In the genomic region with DNA sequence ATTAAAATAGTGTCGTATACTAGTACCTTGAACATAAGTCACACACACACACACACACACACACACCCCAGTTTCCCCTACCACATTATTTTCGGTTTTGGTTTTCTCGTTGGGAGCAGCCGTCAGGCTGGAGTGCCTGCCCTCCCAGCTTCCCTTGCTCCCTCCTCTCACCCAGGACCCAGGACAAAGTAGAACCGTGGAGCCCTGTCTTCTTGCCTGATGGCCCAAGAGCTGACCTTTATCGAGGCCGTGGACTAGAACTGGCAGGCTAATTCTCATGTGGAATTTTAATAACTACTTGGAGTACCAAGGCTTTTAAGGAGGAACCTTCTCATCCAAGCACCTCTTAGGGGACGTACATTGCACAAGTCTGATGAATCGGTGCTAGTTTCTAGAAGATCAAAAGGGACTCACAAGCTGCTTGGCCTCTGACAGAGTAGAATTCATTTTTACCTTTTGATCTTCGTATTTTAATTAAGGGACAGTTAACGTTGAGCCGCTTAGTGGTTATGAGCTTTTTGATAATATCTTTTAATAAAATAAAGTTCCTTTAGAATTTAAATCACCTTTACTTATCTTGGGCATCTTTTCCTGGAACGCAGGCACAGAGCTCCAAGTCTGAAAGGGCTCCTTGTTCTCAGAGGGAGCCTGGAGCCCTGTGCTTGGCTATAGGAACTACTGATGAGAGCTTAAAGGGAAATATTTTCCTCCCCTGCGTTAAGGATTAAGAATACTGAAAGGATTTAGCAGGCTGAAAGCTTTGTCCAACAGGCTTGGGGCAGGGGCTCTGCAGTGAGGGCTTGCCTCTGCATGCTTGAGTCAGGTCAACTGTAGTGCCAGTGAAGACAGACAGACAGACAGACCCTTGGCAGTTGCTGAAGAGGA, we compare ENCODE assay signal across 17 mouse cellular contexts. TPM values are rescaled to one million over a fixed set of nuclear protein-coding genes. Genes with fewer than 3 reads are reported as not detected.
DNase-seq lines count a peak whose midpoint lies in the region; ATAC-seq and TF ChIP-seq lines count a peak whose summit lies in the region.
"Had no signal": no experiment of that assay in that cellular context is flagged by ENCODE, and none has a peak within 500 bp of the region (broad histone marks: within the 10 kb centered on the region; RNA-seq: fewer than 3 reads in every experiment).

No protein-coding gene starts in this region.

- no peak overlapping the region for H3K4me2 ChIP-seq in heart, embryonic 11.5 days
- H3K4me2 ChIP-seq in lung, embryonic 15.5 days, result no peak overlapping the region
- no peak overlapping the region for H3K4me2 ChIP-seq in midbrain, embryonic 15.5 days
- H3K4me2 ChIP-seq: embryonic facial prominence, embryonic 15.5 days; liver, embryonic 13.5 days had no signal

- TF ChIP-seq POLR2A in lung, adult 2 months (IDR thresholded peaks at IDR 0.05; ENCODE audit: borderline replicate concordance, extremely low read depth, low read depth, low read length), result no peak

- H3K9ac ChIP-seq in heart, embryonic 11.5 days (ENCODE audit: low read depth, low read length), result no peak overlapping the region
- no peak overlapping the region for H3K9ac ChIP-seq in lung, embryonic 15.5 days
- no peak overlapping the region for H3K9ac ChIP-seq in midbrain, embryonic 15.5 days
- H3K9ac ChIP-seq: embryonic facial prominence, embryonic 15.5 days; liver, embryonic 13.5 days had no signal

- DNase-seq in heart, adult 9 months (ENCODE audit: low spot score in 2 of 2), result no peak
- no peak for DNase-seq in lung, adult 2 months
- DNase-seq in fat pad, adult 2 months (ENCODE audit: extremely low read depth, low read depth, low spot score), result peak; percentile 97
- DNase-seq in left cerebral cortex, adult 18-20 months (ENCODE audit: low spot score in 2 of 2), result no peak
- DNase-seq in layer of hippocampus, adult 2 months (ENCODE audit: low spot score in 2 of 2), result no peak
- DNase-seq: cerebellum, adult 11-12 months; liver, embryonic 13.5 days; spleen, adult 18-20 months had no signal

- no peaks in the 10 kb centered on the region for H3K36me3 ChIP-seq in heart, embryonic 11.5 days (ENCODE audit: control insufficient read depth, insufficient read depth, low read length)
- no peaks in the 10 kb centered on the region for H3K36me3 ChIP-seq in lung, embryonic 15.5 days
- H3K36me3 ChIP-seq in midbrain, embryonic 15.5 days (replicated peaks), result peaks cover 29% of the 10 kb centered on the region
- H3K36me3 ChIP-seq: embryonic facial prominence, embryonic 15.5 days; liver, embryonic 13.5 days had no signal

- no peaks in the 10 kb centered on the region for H3K27me3 ChIP-seq in heart, embryonic 11.5 days (ENCODE audit: control insufficient read depth, insufficient read depth, low read length)
- H3K27me3 ChIP-seq in lung, embryonic 15.5 days, result no peaks in the 10 kb centered on the region
- H3K27me3 ChIP-seq in midbrain, embryonic 15.5 days (replicated peaks), result no peaks in the 10 kb centered on the region
- H3K27me3 ChIP-seq: embryonic facial prominence, embryonic 15.5 days; liver, embryonic 13.5 days had no signal

- no peak overlapping the region for H3K4me3 ChIP-seq in heart, embryonic 11.5 days (ENCODE audit: low read depth, low read length)
- H3K4me3 ChIP-seq in lung, embryonic 15.5 days, result no peak overlapping the region
- no peak overlapping the region for H3K4me3 ChIP-seq in lung, adult 2 months (replicated peaks; ENCODE audit: extremely low read depth, low read depth, low read length)
- no peak overlapping the region for H3K4me3 ChIP-seq in midbrain, embryonic 15.5 days
- H3K4me3 ChIP-seq in layer of hippocampus, adult 2 months, result no peak overlapping the region
- H3K4me3 ChIP-seq: embryonic facial prominence, embryonic 15.5 days; heart, embryonic 10.5 days; liver, embryonic 13.5 days; megakaryocyte, embryonic 14.5 days had no signal

- no peaks in the 10 kb centered on the region for H3K9me3 ChIP-seq in heart, embryonic 11.5 days (replicated peaks; ENCODE audit: control insufficient read depth, low read length)
- H3K9me3 ChIP-seq in lung, embryonic 15.5 days, result no peaks in the 10 kb centered on the region
- no peaks in the 10 kb centered on the region for H3K9me3 ChIP-seq in midbrain, embryonic 15.5 days
- H3K9me3 ChIP-seq: embryonic facial prominence, embryonic 15.5 days; heart, embryonic 10.5 days; liver, embryonic 13.5 days; megakaryocyte, embryonic 14.5 days had no signal

- TF ChIP-seq CTCF in lung, adult 2 months (IDR thresholded peaks at IDR 0.05; ENCODE audit: insufficient read depth, low read length), result no peak
- TF ChIP-seq CTCF in layer of hippocampus, adult 2 months (conservative IDR thresholded peaks at IDR 0.05), result no peak

- peak overlapping the region; percentile 15; the same call in 1 of the 2 replicates for H3K27ac ChIP-seq in heart, embryonic 11.5 days (ENCODE audit: low read depth, low read length)
- peak overlapping the region; percentile 53 for H3K27ac ChIP-seq in lung, embryonic 15.5 days
- H3K27ac ChIP-seq in midbrain, embryonic 15.5 days, result peak overlapping the region; percentile 38; the same call in 1 of the 2 replicates
- no peak overlapping the region for H3K27ac ChIP-seq in layer of hippocampus, adult 2 months
- H3K27ac ChIP-seq: embryonic facial prominence, embryonic 15.5 days; heart, embryonic 10.5 days; liver, embryonic 13.5 days had no signal

- H3K4me1 ChIP-seq in heart, embryonic 11.5 days (ENCODE audit: control insufficient read depth, insufficient read depth, low read length), result no peaks in the 10 kb centered on the region; the same call in 1 of the 2 replicates
- H3K4me1 ChIP-seq in lung, embryonic 15.5 days, result no peaks in the 10 kb centered on the region
- no peaks in the 10 kb centered on the region for H3K4me1 ChIP-seq in lung, adult 2 months (ENCODE audit: control insufficient read depth, insufficient read depth, low read length)
- H3K4me1 ChIP-seq in midbrain, embryonic 15.5 days, result 0 out of 2 replicates have a peak, but pooled peaks cover 3% of the 10 kb centered on the region
- H3K4me1 ChIP-seq: embryonic facial prominence, embryonic 15.5 days; heart, embryonic 10.5 days; liver, embryonic 13.5 days had no signal

- WGBS in heart, embryonic 11.5 days (ENCODE audit: insufficient replicate concordance), result 79% methylated on average over 14 of the region's 14 CpGs
- WGBS in lung, embryonic 15.5 days, result 61% methylated on average over 14 of the region's 14 CpGs
- WGBS in lung, adult 2 months, result 67% methylated on average over 14 of the region's 14 CpGs
- 51% methylated on average over 14 of the region's 14 CpGs for WGBS in midbrain, embryonic 15.5 days

- ATAC-seq in heart, embryonic 11.5 days (replicated peaks; ENCODE audit: insufficient number of reproducible peaks, low FRiP score, low TSS enrichment), result no peak
- ATAC-seq in lung, embryonic 15.5 days (ENCODE audit: borderline replicate concordance, extremely low read depth, low FRiP score, low TSS enrichment), result no peak
- no peak for ATAC-seq in midbrain, embryonic 15.5 days (replicated peaks)
- ATAC-seq: activated CD4-positive, CD25-positive, alpha-beta regulatory T cell, adult 4 months had no signal

RNA-seq across cellular contexts. Expression of a gene that starts 38.5 kb away (rescaled TPM):
- not detected in 2 replicates for polyA plus RNA-seq in heart, embryonic 11.5 days (2014; fragmentation: Nextera tagmentation; extraction: Ambion mirVana)
- not detected in 2 replicates for polyA plus RNA-seq in lung, embryonic 15.5 days (2015; fragmentation: Nextera tagmentation; extraction: Ambion mirVana)
- 2.1 and 179 TPM in 2 replicates for polyA plus RNA-seq in lung, adult 2 months (2012; rRNA removed)
- 0.10 and 0.27 TPM in 2 replicates for polyA plus RNA-seq in midbrain, embryonic 15.5 days (2015; fragmentation: Nextera tagmentation; extraction: Ambion mirVana)
- total RNA-seq in left cerebral cortex, adult 18-20 months (2021), result under 1 TPM in 1 of 2 experiments, not detected in 1; 0.28 TPM
- not detected for total RNA-seq in layer of hippocampus, adult 2 months (2021)
- total RNA-seq: gastrocnemius, adult 18-20 months; hematopoietic stem cell, adult 5-6 weeks had no signal
- polyA plus RNA-seq: activated CD4-positive, CD25-positive, alpha-beta regulatory T cell, adult 4 months; heart, embryonic 10.5 days; liver, embryonic 13.5 days had no signal
